Mouse (Mus musculus): ENCODE data around the gene Gm14151. TPM values are rescaled to one million over a fixed set of nuclear protein-coding genes. Genes with fewer than 3 reads are reported as not detected.
A peak's percentile ranks its signal among the peaks of the same experiment; 100 is the strongest.
"Not testable (repeated sequence)": the region's sequence is repeated elsewhere in the genome, so short reads cannot be mapped to it uniquely, and the experiment has no call there.

The Gm14151 gene
- not detected for total RNA-seq (2021)
- long read RNA-seq, experiment 1 = 0 reads
- long read RNA-seq, experiment 2 = 0 reads

DNA sequence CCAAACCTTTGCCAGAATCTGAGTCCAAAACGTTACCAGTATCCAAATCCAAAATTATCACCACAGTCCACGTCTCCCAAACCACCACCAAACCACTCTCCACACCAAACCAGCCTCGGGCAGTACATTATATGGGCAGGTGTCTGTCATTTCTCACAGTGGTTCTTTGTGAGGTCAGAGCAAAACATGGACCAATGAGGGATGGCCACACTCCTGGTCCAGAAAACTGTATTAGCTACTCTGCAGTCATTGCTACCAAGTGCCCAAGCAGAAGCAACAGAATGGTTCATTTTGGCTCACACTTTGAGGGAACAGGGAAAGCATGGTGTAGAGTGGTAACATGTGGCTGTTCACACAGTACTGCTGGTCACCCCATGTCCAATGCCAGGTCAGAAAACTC is at the start of gene Gm14151:
Gene Gm14151, minus strand, starts transcription at position 101 of the 400 bp plus-strand sequence.
- not testable (repeated sequence) for DNase-seq

- not testable (repeated sequence) for DNase-seq
Observed at GRCm38 (mm10) chr2:151097945-151098344, 5.8 kb upstream of the Gm14151 start, which contains the start of gene Gm14147. Gene Gm14147, plus strand, starts transcription at chr2:151098245.

DNA sequence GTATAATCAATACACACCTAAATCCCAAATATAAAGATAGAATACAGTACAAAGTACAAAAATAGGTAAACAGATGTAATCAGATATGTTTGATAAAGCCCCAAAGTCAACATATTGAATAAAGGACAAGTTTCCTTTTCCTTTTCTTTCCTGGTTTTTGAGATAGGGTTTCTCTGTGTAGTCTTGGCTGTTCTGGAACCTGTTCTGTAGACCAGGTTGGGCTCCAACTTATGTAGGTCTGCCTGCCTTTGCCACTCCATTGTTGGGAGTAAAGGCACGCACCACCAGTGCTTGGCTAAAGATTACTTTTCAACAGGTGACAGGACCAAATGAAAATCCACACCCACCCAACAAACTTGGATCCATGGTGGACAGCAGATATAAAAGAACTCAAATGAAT is 35.5 kb downstream of the Gm14151 start:
- no peak for DNase-seq

DNA sequence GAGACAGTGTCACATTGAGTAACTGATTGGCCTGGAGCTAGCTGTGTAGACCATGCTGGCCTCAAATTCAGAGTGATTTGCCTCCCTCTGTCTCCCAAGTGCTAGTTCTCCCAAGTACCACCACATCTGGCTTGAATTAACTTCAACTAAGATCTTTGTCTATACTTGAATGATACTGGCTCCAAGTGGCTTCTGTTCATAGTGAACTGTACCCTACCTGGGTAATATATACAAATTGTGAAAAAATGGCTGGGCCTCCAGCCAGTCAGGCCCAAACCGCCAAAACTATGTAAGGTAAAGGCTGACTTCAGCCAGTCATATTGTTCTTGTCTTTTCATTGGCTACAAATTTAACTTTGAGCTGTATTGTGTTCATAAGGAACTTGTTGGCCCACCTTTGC is 51.7 kb downstream of the Gm14151 start:
- DNase-seq = no peak

- DNase-seq = no peak
Observed at GRCm38 (mm10) chr2:151039726-151040125, 52.4 kb downstream of the Gm14151 start.

DNA sequence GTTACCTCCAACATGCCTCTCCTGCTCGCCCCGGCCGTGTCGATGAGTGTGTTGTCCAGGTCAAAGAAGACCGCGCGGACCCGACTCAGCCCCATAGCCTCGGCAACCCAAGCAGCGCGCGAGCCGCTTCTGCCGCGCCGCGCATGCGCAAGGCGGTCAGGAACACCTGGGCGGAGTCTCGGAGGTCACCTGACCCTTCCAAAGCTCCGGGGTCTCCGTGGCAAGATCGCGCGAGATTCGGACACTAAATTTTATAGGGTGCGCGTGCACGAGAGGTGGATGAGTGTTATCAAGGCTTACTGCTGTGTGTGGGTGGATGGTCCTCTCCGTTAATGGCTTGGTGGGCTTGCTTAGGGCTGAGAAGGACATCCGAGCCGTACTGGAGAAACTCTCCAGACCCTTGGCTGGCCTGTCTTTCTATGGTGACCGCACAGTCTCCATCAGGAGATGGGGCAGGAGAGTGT is 52.9 kb downstream of the Gm14151 start, which contains the start of the genes Ninl and Nanp:
Gene Ninl, minus strand, starts transcription at position 151 of the 464 bp plus-strand sequence.
Gene Nanp, minus strand, starts transcription at position 167 of the 464 bp plus-strand sequence.
- DNase-seq = peak; percentile 96

GRCm38 (mm10) chr2:151038811-151039222 is 53.3 kb downstream of the Gm14151 start:
- no peak for DNase-seq

GRCm38 (mm10) chr2:151037876-151038552 is 54.1 kb downstream of the Gm14151 start:
- DNase-seq = no peak

DNA sequence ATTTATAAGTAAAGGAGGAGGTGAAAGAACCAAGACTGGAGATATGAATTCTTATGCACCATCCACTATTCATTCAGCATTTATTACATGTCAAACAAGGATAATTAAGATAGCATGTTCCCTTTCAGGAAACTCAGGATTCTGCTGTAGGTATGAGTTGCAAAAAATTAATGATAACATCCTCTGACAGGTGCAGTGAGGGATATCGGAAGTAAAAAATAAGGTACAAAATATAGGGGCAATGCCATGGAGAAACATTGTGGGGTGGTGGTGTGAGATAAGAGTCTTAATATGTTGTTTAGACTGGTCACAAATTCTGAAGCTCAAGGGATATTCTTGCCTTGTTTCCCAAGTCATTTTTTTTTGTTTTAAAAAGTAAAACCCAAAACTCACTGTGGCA is 54.9 kb downstream of the Gm14151 start:
- DNase-seq = no peak

Other genes starting within 250 kb of the Gm14151 start
- gene Abhd12, start 187.6 kb downstream of the Gm14151 start, total RNA-seq (2021) = 10 to 100 TPM; 55.6 to 58.2 TPM
- gene Gins1, start 186.9 kb downstream of the Gm14151 start, total RNA-seq (2021) = 10 to 100 TPM in 1 of 2 experiments, 1 to 10 TPM in 1; 5.8 to 10.8 TPM
- gene Ninl, start 53.0 kb downstream of the Gm14151 start, total RNA-seq (2021) = 10 to 100 TPM; 13.1 to 20.1 TPM
- gene Nanp, start 53.0 kb downstream of the Gm14151 start, total RNA-seq (2021) = 10 to 100 TPM; 12.0 to 14.6 TPM
- gene Gm14147, start 5.9 kb upstream of the Gm14151 start, total RNA-seq (2021) = not detected

Data from adrenal gland, postnatal 10 days (tissue).